Mouse (Mus musculus) urinary bladder, adult 18-20 months (tissue): ENCODE data around the gene Syt1.

Experiments used
- DNase-seq, 2 experiments: peaks; one replicate each; pipeline ENCODE4 v3.0.0; 2022; ENCODE audit warnings: low spot score in 2 of 2, mixed read lengths in 2 of 2

Gene Syt1

DNA sequence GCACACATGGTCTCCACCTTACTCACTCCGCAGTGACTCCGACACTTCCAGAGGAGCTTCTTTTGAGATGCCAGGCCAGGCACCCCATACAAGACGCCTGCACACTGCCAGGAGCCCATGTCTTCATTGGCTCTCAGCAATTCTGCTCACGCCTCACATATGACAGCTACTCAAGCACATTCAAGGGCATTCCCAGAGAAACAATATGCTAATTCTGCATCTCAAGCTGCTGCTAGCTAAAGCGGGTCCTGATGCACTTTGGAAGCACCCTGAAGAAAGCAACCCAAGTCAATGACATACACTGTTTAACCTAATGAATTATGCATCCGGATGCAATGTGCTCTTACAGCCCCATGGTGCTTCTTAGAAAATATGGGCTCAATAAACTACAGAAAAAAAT, 247.1 kb downstream of the Syt1 start:
- no peak for DNase-seq

GRCm38 (mm10) chr10:108753304-108753703, 257.5 kb downstream of the Syt1 start:
- DNase-seq = no peak

DNA sequence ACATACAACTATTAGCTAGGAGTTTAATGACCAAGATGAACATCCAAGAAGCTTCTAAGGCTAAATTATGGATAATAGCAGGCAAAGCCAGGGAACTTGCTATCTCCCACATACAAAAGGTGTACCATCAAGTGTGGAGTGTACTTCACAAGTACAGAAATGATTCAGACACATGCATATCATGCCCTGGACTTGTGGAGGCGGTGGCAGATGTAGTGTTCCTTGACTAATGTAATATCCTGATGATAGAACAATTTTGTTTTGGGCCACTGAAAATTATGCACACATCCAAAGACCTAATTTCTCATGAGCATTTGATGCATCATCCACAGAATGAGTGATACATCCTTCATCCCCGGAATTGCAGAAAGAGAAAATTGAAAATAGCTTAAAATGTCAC, 267.0 kb downstream of the Syt1 start:
- DNase-seq = no peak

DNA sequence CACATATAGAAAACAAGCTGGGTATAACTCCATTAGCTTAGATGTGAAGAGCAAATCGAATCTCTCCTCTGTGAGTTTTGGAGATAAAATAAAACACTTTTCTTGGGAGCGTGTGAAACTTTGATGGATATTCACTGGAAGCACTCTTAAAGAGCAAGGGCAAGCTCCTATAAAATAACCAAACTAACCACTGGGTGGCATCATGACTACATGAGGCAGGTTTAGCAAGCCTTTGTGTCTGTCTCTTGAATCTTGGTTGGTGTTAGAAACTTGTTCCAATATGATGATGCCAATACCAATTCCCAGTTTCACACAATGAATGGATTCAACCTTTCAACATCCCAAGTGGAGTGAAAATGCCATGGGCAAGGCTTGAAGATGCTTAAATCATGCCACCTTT, 276.8 kb downstream of the Syt1 start:
- DNase-seq = no peak

DNA sequence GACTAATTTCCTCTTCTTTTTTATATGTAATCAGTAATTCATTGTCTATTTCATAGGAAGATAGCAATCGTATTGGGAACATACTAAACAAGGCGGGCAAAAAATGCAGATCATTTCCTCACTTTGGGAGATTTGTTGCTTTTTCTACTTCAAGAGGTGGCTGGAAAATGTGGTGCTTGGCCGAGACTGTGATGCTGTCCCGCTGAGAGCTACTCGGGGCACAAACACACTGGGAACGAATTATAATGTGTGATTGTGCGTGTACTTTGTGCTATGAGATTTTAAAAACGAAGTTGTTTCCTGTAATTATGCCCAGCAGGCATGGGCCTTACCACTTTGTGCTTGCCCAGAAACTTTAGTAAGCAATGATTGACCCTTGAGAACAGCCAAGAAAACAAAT, 281.8 kb downstream of the Syt1 start:
- no peak for DNase-seq

DNA sequence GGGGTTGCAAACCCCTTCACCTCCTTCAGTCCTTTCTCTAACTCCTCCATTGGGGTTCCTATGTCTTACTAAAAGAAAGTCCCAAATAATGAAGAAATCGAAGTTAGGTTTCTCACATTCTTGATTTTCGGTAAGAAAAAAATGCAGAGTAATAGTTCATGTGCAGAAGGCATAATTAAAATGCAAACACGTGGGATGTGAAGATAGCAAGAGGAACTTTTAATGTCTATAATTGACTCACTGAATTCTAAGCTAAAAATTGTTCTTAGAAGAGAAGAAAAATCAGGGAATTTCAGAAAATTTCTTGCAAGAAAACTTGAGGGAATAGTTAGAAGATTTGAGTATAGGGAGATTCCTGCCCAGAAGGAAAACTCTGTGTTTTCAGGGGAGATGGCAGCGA, 284.4 kb downstream of the Syt1 start:
- DNase-seq = no peak

GRCm38 (mm10) chr10:108724878-108725277, 285.9 kb downstream of the Syt1 start:
- DNase-seq = no peak

GRCm38 (mm10) chr10:108710514-108710913, 300.3 kb downstream of the Syt1 start:
- no peak for DNase-seq

DNA sequence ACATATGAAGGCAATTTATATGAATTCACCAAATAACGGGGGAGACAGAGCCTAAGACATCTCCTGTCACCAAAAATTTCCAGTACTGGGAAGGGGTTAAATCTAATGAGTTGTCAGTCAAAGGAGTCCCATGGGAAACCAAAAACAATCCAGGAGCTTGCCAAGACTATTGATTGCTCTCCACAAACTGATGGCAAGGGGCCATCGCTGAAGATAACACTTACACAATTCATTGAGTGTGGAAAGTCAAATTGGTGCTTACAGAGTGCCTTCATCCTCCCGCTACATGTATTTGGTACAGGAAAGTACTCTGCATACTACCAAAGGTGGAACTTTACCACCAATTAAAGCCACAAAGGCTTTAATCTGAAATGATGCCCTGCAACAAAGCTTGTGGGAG, 305.1 kb downstream of the Syt1 start:
- no peak for DNase-seq

- DNase-seq = no peak
Measured at GRCm38 (mm10) chr10:108701361-108702128, 309.2 kb downstream of the Syt1 start.

GRCm38 (mm10) chr10:108699946-108700345, 310.8 kb downstream of the Syt1 start, which contains the start of gene Gm5136:
Gene Gm5136 (minus strand): TSS chr10:108700160.
- DNase-seq = no peak

DNA sequence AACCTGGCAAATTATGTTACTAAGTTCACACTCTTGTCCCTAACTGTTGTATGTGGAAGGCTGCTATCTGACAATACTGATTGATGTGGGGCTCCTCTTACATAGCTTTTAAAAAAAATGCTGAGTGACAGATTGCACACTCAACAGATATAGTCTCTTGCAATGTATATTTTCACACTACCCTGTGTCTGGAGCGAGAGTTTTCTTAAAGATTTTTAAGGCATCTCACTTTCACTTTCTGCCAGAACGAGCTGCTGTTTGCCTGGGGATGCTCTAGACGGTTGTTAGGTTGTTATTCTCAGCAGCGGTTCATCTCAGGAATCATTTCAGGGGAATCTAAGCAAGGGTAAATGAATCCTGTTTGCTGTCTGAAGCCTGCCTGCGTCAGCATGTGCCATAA, 313.7 kb downstream of the Syt1 start:
- DNase-seq = no peak

GRCm38 (mm10) chr10:108690954-108691353, 319.8 kb downstream of the Syt1 start:
- DNase-seq = no peak

DNA sequence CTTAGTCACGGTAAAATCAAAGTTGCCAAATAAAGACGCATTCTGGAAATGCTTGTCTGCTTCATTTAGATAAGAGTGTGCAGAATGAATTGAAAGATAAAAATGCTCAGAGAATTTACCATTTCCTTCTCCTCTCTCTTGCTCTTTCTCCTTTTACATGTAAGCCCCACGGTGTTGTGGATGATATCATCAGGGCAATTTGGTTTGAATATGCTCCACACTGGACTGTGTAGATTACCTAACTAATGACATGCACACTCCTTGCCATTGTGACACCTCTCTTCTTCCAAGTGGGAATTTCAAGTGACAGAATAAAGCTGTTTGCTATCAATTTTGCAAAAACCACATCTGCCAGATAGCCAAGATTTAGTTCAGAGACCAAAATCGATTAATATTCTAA, 324.1 kb downstream of the Syt1 start:
- DNase-seq = no peak

- DNase-seq = no peak
Measured at GRCm38 (mm10) chr10:108679675-108680390, 330.9 kb downstream of the Syt1 start.

- no peak for DNase-seq
Measured at GRCm38 (mm10) chr10:108677053-108677452, 333.7 kb downstream of the Syt1 start.

- no peak for DNase-seq
Measured at GRCm38 (mm10) chr10:108668944-108669343, 341.8 kb downstream of the Syt1 start.

- no peak for DNase-seq
Measured at GRCm38 (mm10) chr10:108660295-108660694, 350.5 kb downstream of the Syt1 start.

DNA sequence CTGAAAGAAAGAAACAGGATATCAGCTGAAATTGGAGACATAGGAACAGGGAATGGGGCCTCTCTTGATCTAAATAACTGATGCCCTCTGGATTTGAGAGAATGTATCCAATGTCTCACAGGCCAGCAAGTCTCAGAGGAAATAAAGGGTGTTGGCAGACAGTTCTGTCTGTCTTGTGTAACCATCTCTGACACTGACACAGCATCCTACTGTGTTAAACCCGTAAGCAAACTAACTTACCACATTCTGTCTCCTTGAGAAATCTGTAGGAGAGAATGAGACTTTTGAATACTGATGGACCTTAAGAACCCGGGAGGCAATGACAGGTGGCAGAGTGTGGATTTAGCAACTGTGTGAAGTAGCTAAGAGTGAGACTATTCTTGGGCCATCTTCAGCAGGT, 352.5 kb downstream of the Syt1 start:
- no peak for DNase-seq

DNA sequence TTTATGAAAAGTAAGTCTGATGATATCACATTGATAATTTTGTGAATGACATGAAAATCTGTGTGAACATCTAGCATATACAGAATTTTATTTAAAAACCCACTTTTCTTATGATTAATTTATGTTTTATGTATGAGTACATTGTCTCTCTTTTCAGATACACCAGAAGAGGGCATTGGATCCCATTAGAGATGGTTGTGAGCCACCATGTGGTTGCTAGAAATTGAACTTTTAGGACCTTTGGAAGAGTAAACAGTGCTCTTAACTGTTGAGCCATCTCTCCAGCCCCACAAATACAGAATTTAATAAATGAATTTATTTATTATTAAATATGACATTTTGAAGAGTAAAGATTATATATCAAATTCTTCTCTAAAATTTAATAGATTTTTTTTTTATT, 353.1 kb downstream of the Syt1 start:
- DNase-seq = no peak

GRCm38 (mm10) chr10:108656898-108657297, 353.9 kb downstream of the Syt1 start:
- no peak for DNase-seq

- no peak for DNase-seq
Measured at GRCm38 (mm10) chr10:108655074-108655473, 355.7 kb downstream of the Syt1 start.

- no peak for DNase-seq
Measured at GRCm38 (mm10) chr10:108652831-108653230, 358.0 kb downstream of the Syt1 start.
